Mouse (Mus musculus) cerebellum, postnatal 10 days (tissue): Measurements from ENCODE around the gene Atp11c.

ENCODE experiments used
- DNase-seq, 2 experiments: peaks; one replicate each; pipeline ENCODE4 v3.0.0; 2021; ENCODE audit warnings: mixed read lengths in 2 of 2

The Atp11c gene

GRCm38 (mm10) chrX:60381711-60382110 lies 210.8 kb downstream of the Atp11c start:
- DNase-seq: no peak

GRCm38 (mm10) chrX:60380386-60380785 lies 212.1 kb downstream of the Atp11c start:
- DNase-seq: no peak

- DNase-seq: no peak
Measured at GRCm38 (mm10) chrX:60348741-60349140, 243.8 kb downstream of the Atp11c start.

GRCm38 (mm10) chrX:60345447-60345846 lies 247.1 kb downstream of the Atp11c start:
- DNase-seq: no peak

- peak in 1 of 2 experiments; percentile 7 for DNase-seq
Measured at GRCm38 (mm10) chrX:60344991-60345390, 247.5 kb downstream of the Atp11c start.

- DNase-seq: no peak
Measured at GRCm38 (mm10) chrX:60329735-60330134, 262.8 kb downstream of the Atp11c start.

- no peak for DNase-seq
Measured at GRCm38 (mm10) chrX:60321321-60321720, 271.2 kb downstream of the Atp11c start.

GRCm38 (mm10) chrX:60317661-60318060 lies 274.8 kb downstream of the Atp11c start:
- no peak for DNase-seq

GRCm38 (mm10) chrX:60292335-60292734 lies 300.2 kb downstream of the Atp11c start:
- DNase-seq: peak; percentile 9 to 12

- no peak for DNase-seq
Measured at GRCm38 (mm10) chrX:60255346-60255745, 337.2 kb downstream of the Atp11c start.

- DNase-seq: no peak
Measured at GRCm38 (mm10) chrX:60187726-60188125, 404.8 kb downstream of the Atp11c start.

- DNase-seq: no peak
Measured at GRCm38 (mm10) chrX:60182611-60183010, 409.9 kb downstream of the Atp11c start.

- DNase-seq: peak; percentile 32 to 43
Measured at GRCm38 (mm10) chrX:60178744-60179458, 413.6 kb downstream of the Atp11c start, which contains the start of gene Mcf2. Mcf2 (minus strand) TSS chrX:60179089.

GRCm38 (mm10) chrX:60178025-60178743 lies 414.3 kb downstream of the Atp11c start:
- peak; percentile 6 to 7 for DNase-seq
